Mouse (Mus musculus) liver, embryonic 15.5 days (tissue): Measurements from ENCODE around the gene Crtc1. TPM values are rescaled to one million over a fixed set of nuclear protein-coding genes. Genes with fewer than 3 reads are reported as not detected.
A peak's percentile ranks its signal among the peaks of the same experiment; 100 is the strongest.

ENCODE experiments used
- ATAC-seq: fragments of 200-750 bp; cut with Nextera tagmentation; 2 replicates; pipeline ENCODE4 v1.8.0; 2017; ENCODE audit warnings: moderate number of reproducible peaks, mild to moderate bottlenecking, moderate library complexity; ENCODE audit not compliant: insufficient read depth
- H3K27ac ChIP-seq: fragments of 300-500 bp; sonication (generic); replicated peaks from 2 replicates; pipeline ENCODE4 v1.5.1; 2015; ENCODE audit warnings: mild to moderate bottlenecking, inconsistent platforms
- H3K27me3 ChIP-seq: fragments of 300-500 bp; sonication (generic); 2 replicates; pipeline ENCODE4 v1.6.1; 2015; ENCODE audit warnings: mild to moderate bottlenecking, inconsistent platforms
- H3K36me3 ChIP-seq: fragments of 300-500 bp; sonication (generic); replicated peaks from 2 replicates; pipeline ENCODE4 v1.6.1; 2015; ENCODE audit warnings: moderate library complexity, mild to moderate bottlenecking, inconsistent platforms
- H3K4me1 ChIP-seq: fragments of 300-500 bp; sonication (generic); replicated peaks from 2 replicates; pipeline ENCODE4 v1.6.1; 2015; ENCODE audit warnings: inconsistent platforms
- H3K4me2 ChIP-seq: fragments of 300-500 bp; sonication (generic); 2 replicates; pipeline ENCODE4 v1.6.1; 2015; ENCODE audit warnings: moderate library complexity, mild to moderate bottlenecking, inconsistent platforms
- H3K4me3 ChIP-seq: fragments of 300-500 bp; sonication (generic); replicated peaks from 2 replicates; pipeline ENCODE4 v1.5.1; 2015; ENCODE audit warnings: mild to moderate bottlenecking, inconsistent platforms
- H3K9ac ChIP-seq: fragments of 300-500 bp; sonication (generic); 2 replicates; pipeline ENCODE4 v1.6.1; 2015; ENCODE audit warnings: moderate library complexity, mild to moderate bottlenecking, inconsistent platforms
- H3K9me3 ChIP-seq: fragments of 300-500 bp; sonication (generic); replicated peaks from 2 replicates; pipeline ENCODE4 v1.6.1; 2016; ENCODE audit warnings: inconsistent platforms
- WGBS: fragments of 180-500 bp; shearing (Covaris S2); methylation state at CpG from one replicate; pipeline ENCODE4 v1.1.7; 2015; ENCODE audit warnings: mixed read lengths; ENCODE audit not compliant: insufficient replicate concordance; 5-methylcytosine and 5-hydroxymethylcytosine counted together
- polyA plus RNA-seq: library from polyadenylated mRNA; unstranded; fragments of >200 nt; fragmentation: Nextera tagmentation; extraction: Ambion mirVana; gene quantifications from 2 replicates; pipeline ENCODE4 v1.2.1, GENCODE M21; 2015

Crtc1 gene
- polyA plus RNA-seq, 1 experiment from 2014 or later, result 4.2 TPM

DNA sequence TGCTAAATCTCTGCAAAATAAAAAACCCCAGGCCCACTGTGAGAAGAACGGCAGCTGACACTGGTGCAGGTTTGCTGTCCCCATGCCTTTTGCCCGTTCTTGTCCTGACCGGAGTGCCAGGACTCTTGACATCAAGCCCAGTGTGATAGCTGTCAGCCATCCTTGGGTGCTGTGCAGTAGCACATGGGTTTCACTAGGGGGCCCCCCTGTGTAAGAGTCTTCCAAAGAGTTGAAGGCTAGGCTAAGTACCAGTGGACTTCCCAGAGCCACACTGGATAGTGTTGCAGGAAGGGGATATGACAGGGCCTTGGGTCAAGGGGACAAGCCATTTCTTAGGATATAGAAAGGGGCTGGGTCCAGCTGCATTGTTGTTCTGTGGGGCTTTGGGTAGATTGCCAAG is 56.1 kb downstream of the Crtc1 start:
- no peaks in the 10 kb centered on the region; the same call in 1 of the 2 replicates for H3K36me3 ChIP-seq
- ATAC-seq, result peak; percentile 27; the same call in 1 of the 2 replicates
- H3K27me3 ChIP-seq, result peaks cover 38% of the 10 kb centered on the region
- H3K9ac ChIP-seq, result no peak overlapping the region
- no peak overlapping the region for H3K4me3 ChIP-seq
- H3K4me1 ChIP-seq, result 0 out of 2 replicates have a peak, but pooled peaks cover 3% of the 10 kb centered on the region
- H3K27ac ChIP-seq, result no peak overlapping the region
- 45% methylated on average over 3 of the region's 3 CpGs for WGBS
- no peaks in the 10 kb centered on the region for H3K9me3 ChIP-seq
- no peak overlapping the region for H3K4me2 ChIP-seq

DNA sequence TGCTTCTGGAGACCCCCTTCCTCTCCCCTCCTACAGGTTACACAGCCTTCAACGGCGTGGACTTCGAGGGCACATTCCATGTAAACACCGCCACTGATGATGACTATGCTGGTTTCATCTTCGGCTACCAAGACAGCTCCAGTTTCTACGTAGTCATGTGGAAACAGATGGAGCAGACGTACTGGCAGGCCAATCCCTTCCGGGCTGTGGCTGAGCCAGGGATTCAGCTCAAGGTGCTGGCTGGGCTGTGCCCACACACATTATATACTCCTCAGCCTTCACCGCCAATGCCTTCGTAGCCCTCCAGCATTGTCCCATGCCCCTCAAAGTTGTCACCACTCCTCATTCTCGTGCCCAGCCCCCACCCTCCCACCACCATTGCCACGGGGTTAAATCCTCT is 59.3 kb downstream of the Crtc1 start:
- no peak overlapping the region for H3K9ac ChIP-seq
- no peak overlapping the region for H3K27ac ChIP-seq
- peaks cover 19% of the 10 kb centered on the region for H3K4me1 ChIP-seq
- no peak overlapping the region for H3K4me2 ChIP-seq
- ATAC-seq, result no peak
- H3K27me3 ChIP-seq, result peaks cover 70% of the 10 kb centered on the region
- H3K9me3 ChIP-seq, result no peaks in the 10 kb centered on the region
- 76% methylated on average over 12 of the region's 12 CpGs for WGBS
- H3K4me3 ChIP-seq, result no peak overlapping the region
- H3K36me3 ChIP-seq, result no peaks in the 10 kb centered on the region

DNA sequence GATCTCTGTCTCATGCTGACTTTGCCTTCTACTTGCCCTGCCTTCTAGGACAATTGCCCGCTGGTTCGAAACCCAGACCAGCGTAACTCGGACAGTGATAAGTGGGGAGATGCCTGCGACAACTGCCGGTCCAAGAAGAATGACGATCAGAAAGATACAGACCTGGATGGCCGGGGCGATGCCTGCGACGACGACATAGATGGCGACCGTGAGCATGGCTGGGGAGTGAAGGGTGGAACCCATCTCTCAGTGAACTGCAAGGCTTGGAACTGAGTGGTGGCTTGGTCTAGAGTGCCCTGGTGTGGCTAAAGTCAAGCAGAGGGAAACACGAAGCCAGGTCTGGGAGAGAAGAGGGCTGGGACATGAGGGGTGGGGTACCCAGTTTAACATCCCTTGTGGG is 62.3 kb downstream of the Crtc1 start:
- no peaks in the 10 kb centered on the region for H3K36me3 ChIP-seq
- no peaks in the 10 kb centered on the region for H3K9me3 ChIP-seq
- H3K4me2 ChIP-seq, result no peak overlapping the region
- H3K27ac ChIP-seq, result no peak overlapping the region
- H3K9ac ChIP-seq, result no peak overlapping the region
- peaks cover 42% of the 10 kb centered on the region for H3K4me1 ChIP-seq
- ATAC-seq, result no peak
- H3K4me3 ChIP-seq, result no peak overlapping the region
- H3K27me3 ChIP-seq, result peaks cover 96% of the 10 kb centered on the region
- WGBS, result 12% methylated on average over 15 of the region's 15 CpGs

DNA sequence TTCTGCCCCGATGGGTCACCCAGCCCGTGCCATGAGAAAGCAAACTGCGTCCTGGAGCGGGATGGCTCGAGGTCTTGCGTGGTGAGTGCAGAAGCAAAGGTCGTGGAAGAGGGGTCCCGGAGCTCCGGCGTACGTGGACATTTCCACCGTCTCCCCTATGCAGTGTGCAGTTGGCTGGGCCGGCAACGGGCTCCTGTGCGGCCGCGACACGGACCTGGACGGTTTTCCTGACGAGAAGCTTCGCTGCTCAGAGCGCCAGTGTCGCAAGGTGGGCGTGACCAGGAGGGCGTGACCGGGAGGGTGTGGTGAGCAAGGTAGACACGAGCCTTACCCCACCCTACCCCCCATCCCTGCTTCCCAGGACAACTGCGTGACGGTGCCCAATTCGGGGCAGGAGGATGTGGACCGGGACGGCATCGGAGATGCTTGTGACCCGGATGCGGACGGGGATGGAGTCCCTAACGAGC is 63.1 kb downstream of the Crtc1 start:
- Histone ChIP-seq H3K36me3 (no peaks in the 10 kb centered on the region), H3K4me1 (peaks cover 42% of the 10 kb centered on the region), H3K27ac (no peak overlapping the region), H3K9ac (no peak overlapping the region), H3K4me2 (peak overlapping the region; percentile 66), H3K27me3 (peaks cover 98% of the 10 kb centered on the region), H3K4me3 (peak overlapping the region; percentile 23; the same call in 1 of the 2 replicates), H3K9me3 (no peaks in the 10 kb centered on the region)
- ATAC-seq, result no peak
- WGBS, result 6% methylated on average over 37 of the region's 37 CpGs

DNA sequence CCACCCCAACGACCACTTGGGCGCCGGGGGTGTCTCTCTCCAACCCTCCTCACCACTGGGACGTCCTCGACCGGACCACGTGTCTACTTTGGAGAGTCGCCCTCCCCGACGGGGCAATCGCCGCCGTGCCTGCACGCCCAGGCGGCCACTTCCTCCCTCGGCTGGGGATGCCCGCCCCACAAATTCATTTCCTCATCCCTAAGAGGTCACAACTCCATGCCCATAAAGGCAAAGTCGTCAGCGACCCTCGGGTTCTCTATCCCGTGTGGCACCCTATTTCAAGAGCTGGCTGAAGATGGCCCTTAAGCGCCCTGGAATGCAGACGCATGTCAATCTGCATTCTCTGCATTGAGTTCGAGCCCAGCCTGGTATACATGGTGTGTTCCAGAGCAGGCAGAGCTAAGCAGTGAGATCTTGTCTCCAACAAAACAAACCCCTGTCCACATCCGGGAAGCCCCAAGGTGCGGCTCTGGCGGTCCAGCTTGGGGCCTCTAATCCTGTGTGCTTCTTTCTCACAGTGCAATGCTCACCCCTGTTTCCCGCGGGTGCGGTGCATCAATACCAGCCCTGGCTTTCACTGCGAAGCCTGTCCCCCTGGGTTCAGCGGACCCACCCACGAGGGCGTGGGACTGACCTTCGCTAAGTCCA is 64.0 kb downstream of the Crtc1 start:
- Histone ChIP-seq H3K9me3 (no peaks in the 10 kb centered on the region), H3K27ac (no peak overlapping the region), H3K9ac (no peak overlapping the region), H3K36me3 (no peaks in the 10 kb centered on the region), H3K4me3 (peak overlapping the region; percentile 47), H3K27me3 (peaks cover 100% of the 10 kb centered on the region), H3K4me1 (peaks cover 42% of the 10 kb centered on the region), H3K4me2 (peak overlapping the region; percentile 66)
- 6% methylated on average over 35 of the region's 35 CpGs for WGBS
- no peak for ATAC-seq

DNA sequence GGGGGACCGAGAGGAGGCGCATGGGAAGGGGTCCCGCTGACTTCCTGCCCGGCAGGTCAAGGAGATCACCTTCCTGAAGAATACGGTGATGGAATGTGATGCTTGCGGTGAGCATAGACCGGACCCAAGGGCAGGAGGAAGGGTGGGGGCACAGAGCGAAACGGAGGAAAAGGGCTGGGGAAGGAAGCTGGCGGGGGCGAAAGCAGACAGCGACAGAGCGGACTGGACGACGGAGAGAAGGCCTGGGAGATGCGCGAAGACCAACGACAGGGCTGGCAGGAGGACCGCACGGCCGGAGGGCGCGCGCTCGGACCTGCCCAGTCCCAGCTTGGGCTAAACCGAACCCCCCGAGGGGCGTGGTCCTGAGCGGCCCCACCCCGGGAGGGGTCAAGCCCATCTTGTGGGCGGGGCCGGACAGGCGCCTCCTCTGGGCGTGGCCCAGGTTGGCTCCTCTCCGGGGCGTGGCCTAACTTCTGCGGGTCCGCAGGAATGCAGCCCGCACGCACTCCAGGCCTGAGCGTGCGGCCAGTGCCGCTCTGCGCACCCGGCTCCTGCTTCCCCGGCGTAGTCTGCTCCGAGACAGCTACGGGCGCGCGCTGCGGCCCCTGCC is 65.0 kb downstream of the Crtc1 start:
- Histone ChIP-seq H3K9me3 (no peaks in the 10 kb centered on the region), H3K9ac (no peak overlapping the region), H3K4me1 (peaks cover 42% of the 10 kb centered on the region), H3K27me3 (peaks cover 98% of the 10 kb centered on the region), H3K36me3 (no peaks in the 10 kb centered on the region), H3K4me2 (peak overlapping the region; percentile 66), H3K4me3 (peak overlapping the region; percentile 47), H3K27ac (no peak overlapping the region)
- WGBS, result under 1% methylated on average over 53 of the region's 53 CpGs
- peak; percentile 57 for ATAC-seq

DNA sequence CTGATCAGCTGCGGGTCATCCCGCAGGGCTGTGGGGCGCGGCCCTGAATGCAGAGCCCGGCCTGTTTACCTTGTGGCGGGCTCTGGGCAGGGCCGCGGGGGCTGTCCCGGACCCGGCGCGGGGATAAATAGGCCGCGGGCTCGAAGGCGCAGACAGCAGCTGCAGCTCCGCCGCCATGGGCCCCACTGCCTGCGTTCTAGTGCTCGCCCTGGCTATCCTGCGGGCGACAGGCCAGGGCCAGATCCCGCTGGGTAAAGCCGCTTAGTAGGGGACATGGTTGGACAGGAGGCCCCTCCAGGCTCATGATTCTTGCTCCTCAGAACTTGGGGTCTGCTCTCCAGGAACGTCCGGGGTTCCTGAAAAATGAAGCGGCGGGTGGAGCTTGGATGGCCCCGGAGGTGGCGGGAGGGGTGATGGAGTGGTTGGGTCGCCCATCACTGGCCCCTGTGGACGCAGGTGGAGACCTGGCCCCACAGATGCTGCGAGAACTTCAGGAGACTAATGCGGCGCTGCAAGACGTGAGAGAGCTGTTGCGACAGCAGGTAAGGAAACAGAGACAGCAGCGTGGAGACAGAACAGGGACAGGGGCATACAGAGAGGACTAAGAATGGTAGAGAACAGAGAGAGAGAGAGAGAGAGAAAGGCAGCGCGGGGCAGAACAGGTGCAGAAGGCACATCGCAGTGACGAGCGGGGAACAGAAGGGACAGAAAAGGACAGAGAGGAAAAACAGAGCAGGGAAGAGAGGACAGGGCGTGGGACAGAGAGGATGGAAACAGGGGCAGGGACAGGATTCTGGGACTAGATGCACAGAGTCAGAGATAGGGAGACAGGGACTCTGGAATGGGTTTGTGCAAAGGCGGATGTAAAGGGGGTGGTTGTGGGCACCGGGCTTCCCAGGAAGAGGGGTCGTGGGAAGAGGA is 65.7 kb downstream of the Crtc1 start, which contains the start of gene Comp:
TSS of gene Comp (plus strand) at position 162 of the 921 bp plus-strand sequence.
- peak within 1 kb of the TSS; percentile 66 for H3K4me2 ChIP-seq
- no peak for ATAC-seq
- H3K27ac ChIP-seq, result no peak within 1 kb of the TSS
- peak within 1 kb of the TSS; percentile 47 for H3K4me3 ChIP-seq
- H3K27me3 ChIP-seq, result peaks cover 96% of the 10 kb centered on the region
- peaks cover 42% of the 10 kb centered on the region for H3K4me1 ChIP-seq
- no peaks in the 10 kb centered on the region for H3K36me3 ChIP-seq
- no peaks in the 10 kb centered on the region for H3K9me3 ChIP-seq
- 5% methylated on average over 47 of the region's 47 CpGs for WGBS
- no peak within 1 kb of the TSS for H3K9ac ChIP-seq

DNA sequence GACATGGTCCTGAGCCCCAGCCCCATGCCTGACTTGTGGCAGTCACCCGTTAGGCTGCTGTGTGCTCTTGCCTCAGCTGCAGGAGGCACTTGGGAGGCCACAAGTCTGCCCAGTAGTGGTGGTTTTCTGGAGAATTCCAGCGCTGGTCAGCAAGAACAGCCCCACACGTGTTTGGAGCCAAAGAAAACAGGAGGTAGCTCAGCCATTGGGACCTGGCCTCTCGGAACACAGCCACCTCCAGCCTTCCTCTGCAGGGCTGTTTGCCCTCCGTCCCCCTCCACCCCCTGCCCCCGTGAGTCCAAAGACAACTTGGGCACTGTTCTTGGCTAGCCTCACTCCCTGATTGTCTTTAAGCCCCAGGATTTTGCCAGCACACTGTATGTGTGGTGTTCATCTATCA is 67.4 kb downstream of the Crtc1 start:
- H3K9ac ChIP-seq, result no peak overlapping the region
- H3K9me3 ChIP-seq, result no peaks in the 10 kb centered on the region
- peaks cover 42% of the 10 kb centered on the region for H3K4me1 ChIP-seq
- H3K36me3 ChIP-seq, result no peaks in the 10 kb centered on the region
- no peak overlapping the region for H3K27ac ChIP-seq
- 30% methylated on average over 6 of the region's 6 CpGs for WGBS
- H3K4me3 ChIP-seq, result no peak overlapping the region
- no peak for ATAC-seq
- no peak overlapping the region for H3K4me2 ChIP-seq
- peaks cover 83% of the 10 kb centered on the region for H3K27me3 ChIP-seq

DNA sequence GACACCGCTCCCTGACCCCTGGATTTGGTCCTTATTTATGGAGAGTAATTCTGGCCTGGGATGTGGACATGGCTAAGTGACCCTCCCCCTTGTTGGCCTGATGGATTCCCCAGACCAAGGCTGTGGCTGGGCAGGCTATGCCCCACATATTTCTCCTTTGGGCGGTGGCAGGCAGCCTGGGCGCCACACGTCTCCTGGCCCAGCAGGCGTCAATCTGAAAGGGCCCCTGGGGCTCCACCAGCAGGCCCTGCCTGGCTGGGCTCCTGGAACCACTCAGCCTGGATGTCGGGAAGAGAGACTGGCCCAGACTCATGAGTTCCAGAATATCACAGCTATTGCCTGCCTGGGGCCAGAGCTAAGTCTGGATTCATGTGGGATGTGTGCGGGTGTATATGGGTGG is 68.9 kb downstream of the Crtc1 start:
- Histone ChIP-seq H3K9me3 (no peaks in the 10 kb centered on the region), H3K4me2 (no peak overlapping the region), H3K27me3 (peaks cover 68% of the 10 kb centered on the region), H3K4me1 (peaks cover 40% of the 10 kb centered on the region), H3K4me3 (no peak overlapping the region), H3K9ac (no peak overlapping the region), H3K27ac (no peak overlapping the region), H3K36me3 (no peaks in the 10 kb centered on the region)
- no peak for ATAC-seq
- 72% methylated on average over 7 of the region's 7 CpGs for WGBS

DNA sequence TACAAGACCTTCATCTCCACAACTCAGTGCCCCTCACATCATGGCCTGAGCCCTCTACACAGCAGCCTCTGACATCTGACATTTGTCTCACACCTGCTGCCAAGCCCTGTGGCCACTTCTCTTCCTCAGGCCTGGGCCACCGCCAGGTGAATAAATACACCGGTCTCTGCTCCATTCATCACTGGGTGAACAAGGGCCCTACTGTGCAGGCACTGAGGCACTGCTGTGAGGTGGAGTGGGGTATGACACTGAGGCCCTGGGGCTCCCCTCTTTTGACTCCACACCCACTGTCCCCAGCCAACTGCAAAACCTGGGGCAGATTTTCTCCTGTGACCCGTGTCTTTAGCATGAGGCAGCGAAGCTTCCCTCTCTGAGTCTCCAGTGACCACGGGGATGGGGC is 72.8 kb downstream of the Crtc1 start:
- no peak overlapping the region for H3K4me3 ChIP-seq
- 59% methylated on average over 5 of the region's 5 CpGs for WGBS
- H3K9ac ChIP-seq, result no peak overlapping the region
- no peak overlapping the region for H3K4me2 ChIP-seq
- H3K27me3 ChIP-seq, result peaks cover 32% of the 10 kb centered on the region
- H3K36me3 ChIP-seq, result no peaks in the 10 kb centered on the region
- peaks cover 18% of the 10 kb centered on the region for H3K4me1 ChIP-seq
- ATAC-seq, result no peak
- no peaks in the 10 kb centered on the region for H3K9me3 ChIP-seq
- no peak overlapping the region for H3K27ac ChIP-seq

DNA sequence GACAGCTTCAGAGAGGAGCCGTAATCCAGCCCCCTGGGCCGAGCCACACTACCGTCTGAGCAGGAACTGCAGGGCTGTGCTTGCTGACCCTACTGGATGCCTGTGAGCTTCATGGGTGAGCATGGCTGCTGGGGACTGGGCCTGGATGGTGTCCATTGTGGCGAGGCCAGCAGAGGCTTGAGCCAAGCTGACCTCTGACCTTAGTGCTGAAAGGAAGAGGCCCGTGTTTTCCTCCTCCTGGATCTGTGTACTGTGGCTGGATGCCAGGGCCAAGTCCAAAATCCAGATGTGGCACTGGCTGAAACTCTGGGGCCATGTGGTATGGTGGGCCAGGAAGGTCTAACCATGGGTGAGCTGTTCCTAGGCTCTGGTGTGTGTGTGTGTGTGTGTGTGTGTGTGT is 75.3 kb downstream of the Crtc1 start:
- Histone ChIP-seq H3K4me1 (peaks cover 18% of the 10 kb centered on the region), H3K4me3 (no peak overlapping the region), H3K27ac (peak overlapping the region; percentile 61), H3K9me3 (no peaks in the 10 kb centered on the region), H3K4me2 (no peak overlapping the region), H3K9ac (no peak overlapping the region), H3K27me3 (peaks cover 10% of the 10 kb centered on the region), H3K36me3 (no peaks in the 10 kb centered on the region)
- WGBS, result 40% methylated on average over 5 of the region's 5 CpGs
- ATAC-seq, result peak; percentile 76
